Mouse (Mus musculus): ENCODE data around the gene Ksr1. TPM values are rescaled to one million over a fixed set of nuclear protein-coding genes. Genes with fewer than 3 reads are reported as not detected.

The Ksr1 gene
- polyA plus RNA-seq, 1 experiment, result 20.6 TPM

GRCm38 (mm10) chr11:79118918-79119377 is 27.3 kb downstream of the Ksr1 start:
- H3K4me3 ChIP-seq, result no peak overlapping the region
- H3K4me2 ChIP-seq (ENCODE audit: low read depth), result no peak overlapping the region
- no peak for TF ChIP-seq TCF3 (IDR thresholded peaks at IDR 0.05; ENCODE audit: insufficient read length, low read depth)
- TF ChIP-seq MAX (IDR thresholded peaks at IDR 0.05; ENCODE audit: low read depth), result no peak
- no peaks in the 10 kb centered on the region for H3K27me3 ChIP-seq (ENCODE audit: control insufficient read depth, insufficient read depth, insufficient read length)
- H3ac ChIP-seq (ENCODE audit: control insufficient read depth, insufficient read length), result no peak overlapping the region
- no peaks in the 10 kb centered on the region for H3K36me3 ChIP-seq (ENCODE audit: control insufficient read depth, insufficient read depth)
- H3K79me2 ChIP-seq (ENCODE audit: control insufficient read depth, insufficient read depth), result no peaks in the 10 kb centered on the region

DNA sequence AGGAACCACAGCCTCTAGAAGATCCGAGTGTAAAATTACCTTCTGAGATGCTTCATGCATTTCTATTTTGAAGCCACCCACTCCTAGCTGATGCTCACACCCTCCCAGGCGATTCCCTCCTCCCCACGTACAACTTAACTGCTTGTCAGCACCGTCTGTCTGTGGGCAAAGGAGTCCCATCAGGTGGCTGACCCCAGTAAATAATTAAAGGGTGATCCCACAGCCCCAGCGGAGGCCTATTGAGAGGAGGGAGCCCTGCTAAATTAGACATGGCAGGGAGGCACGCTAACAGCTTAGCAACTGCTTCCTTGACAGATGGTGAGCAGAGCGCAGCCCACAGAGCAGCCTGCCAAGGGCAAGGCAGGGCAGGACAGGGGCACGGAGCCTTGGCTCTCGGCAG is 29.5 kb downstream of the Ksr1 start:
- no peak overlapping the region for H3ac ChIP-seq (ENCODE audit: control insufficient read depth, insufficient read length)
- no peak overlapping the region for H3K4me2 ChIP-seq (ENCODE audit: low read depth)
- no peaks in the 10 kb centered on the region for H3K79me2 ChIP-seq (ENCODE audit: control insufficient read depth, insufficient read depth)
- TF ChIP-seq POLR2AphosphoS2 (IDR thresholded peaks at IDR 0.05; ENCODE audit: insufficient read length, low read depth), result no peak
- TF ChIP-seq SRF (IDR thresholded peaks at IDR 0.05; ENCODE audit: control insufficient read depth, insufficient read length, low read depth), result no peak
- TF ChIP-seq POLR2A (IDR thresholded peaks at IDR 0.05; ENCODE audit: insufficient read length, low read depth), result no peak
- TF ChIP-seq REST (IDR thresholded peaks at IDR 0.05; ENCODE audit: insufficient read depth, insufficient read length), result no peak
- no peak for TF ChIP-seq CEBPB (IDR thresholded peaks at IDR 0.05; ENCODE audit: insufficient read depth, poor library complexity, severe bottlenecking)
- no peak for TF ChIP-seq E2F4 (IDR thresholded peaks at IDR 0.05; ENCODE audit: insufficient read depth)
- TF ChIP-seq TCF12 (IDR thresholded peaks at IDR 0.05; ENCODE audit: insufficient read depth, poor library complexity, severe bottlenecking), result no peak
- no peak for TF ChIP-seq USF1 (IDR thresholded peaks at IDR 0.05; ENCODE audit: low read depth)
- TF ChIP-seq MAX (IDR thresholded peaks at IDR 0.05; ENCODE audit: low read depth), result no peak
- peak in 1 of 3 experiments; percentile 72 for TF ChIP-seq MYOD1 (IDR thresholded peaks at IDR 0.05; ENCODE audit: control insufficient read depth in 1 of 3, insufficient read length in 2 of 3, low read depth in 2 of 3)
- TF ChIP-seq MYOG (IDR thresholded peaks at IDR 0.05; ENCODE audit: control insufficient read depth in 1 of 3, insufficient read depth in 1 of 3, insufficient read length in 2 of 3, low read depth in 2 of 3), result peak in 1 of 3 experiments; percentile 78
- H3K4me3 ChIP-seq, result no peak overlapping the region
- no peaks in the 10 kb centered on the region for H3K27me3 ChIP-seq (ENCODE audit: control insufficient read depth, insufficient read depth, insufficient read length)
- H3K36me3 ChIP-seq (ENCODE audit: control insufficient read depth, insufficient read depth), result no peaks in the 10 kb centered on the region

GRCm38 (mm10) chr11:79115659-79116058 is 30.5 kb downstream of the Ksr1 start:
- no peaks in the 10 kb centered on the region for H3K79me2 ChIP-seq (ENCODE audit: control insufficient read depth, insufficient read depth)
- no peak for TF ChIP-seq CEBPB (IDR thresholded peaks at IDR 0.05; ENCODE audit: insufficient read depth, poor library complexity, severe bottlenecking)
- no peak overlapping the region for H3ac ChIP-seq (ENCODE audit: control insufficient read depth, insufficient read length)

DNA sequence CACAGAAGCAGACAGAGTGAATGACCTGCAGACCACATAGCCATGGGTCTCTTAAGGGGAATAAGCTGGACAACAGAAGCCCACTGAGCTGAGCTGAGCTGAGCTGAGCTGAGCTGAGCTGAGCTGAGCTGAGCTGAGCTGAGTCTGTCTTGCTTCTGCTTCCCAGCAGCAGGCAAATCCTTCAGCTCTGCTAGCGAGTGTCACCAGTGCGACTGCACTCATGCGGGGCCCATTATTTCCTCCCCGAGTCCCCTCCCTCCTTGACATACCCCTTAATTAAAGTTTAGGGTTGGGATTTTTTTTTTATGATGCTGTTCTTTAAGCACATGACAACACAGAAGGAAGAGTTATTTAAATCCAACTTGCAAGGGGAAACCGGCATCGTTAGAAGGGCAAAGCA is 32.1 kb downstream of the Ksr1 start:
- Histone ChIP-seq H3K4me2 (ENCODE audit: low read depth) (no peak overlapping the region), H3K27me3 (ENCODE audit: control insufficient read depth, insufficient read depth, insufficient read length) (no peaks in the 10 kb centered on the region), H3ac (ENCODE audit: control insufficient read depth, insufficient read length) (no peak overlapping the region), H3K79me2 (ENCODE audit: control insufficient read depth, insufficient read depth) (no peaks in the 10 kb centered on the region), H3K36me3 (ENCODE audit: control insufficient read depth, insufficient read depth) (no peaks in the 10 kb centered on the region), H3K4me3 (no peak overlapping the region)
- TF ChIP-seq SRF (IDR thresholded peaks at IDR 0.05; ENCODE audit: control insufficient read depth, insufficient read length, low read depth), result no peak
- no peak for TF ChIP-seq TCF12 (IDR thresholded peaks at IDR 0.05; ENCODE audit: insufficient read depth, poor library complexity, severe bottlenecking)
- no peak for TF ChIP-seq TCF3 (IDR thresholded peaks at IDR 0.05; ENCODE audit: insufficient read length, low read depth)
- TF ChIP-seq E2F4 (IDR thresholded peaks at IDR 0.05; ENCODE audit: insufficient read depth), result no peak
- TF ChIP-seq MAX (IDR thresholded peaks at IDR 0.05; ENCODE audit: low read depth), result no peak

More at GRCm38 (mm10) chr11:79115659-79116058, 30.5 kb downstream of the Ksr1 start:
- no peaks in the 10 kb centered on the region for H3K36me3 ChIP-seq (ENCODE audit: control insufficient read depth, insufficient read depth)
- no peaks in the 10 kb centered on the region for H3K27me3 ChIP-seq (ENCODE audit: control insufficient read depth, insufficient read depth, insufficient read length)
- no peak overlapping the region for H3K4me2 ChIP-seq (ENCODE audit: low read depth)
- no peak overlapping the region for H3K4me3 ChIP-seq

DNA sequence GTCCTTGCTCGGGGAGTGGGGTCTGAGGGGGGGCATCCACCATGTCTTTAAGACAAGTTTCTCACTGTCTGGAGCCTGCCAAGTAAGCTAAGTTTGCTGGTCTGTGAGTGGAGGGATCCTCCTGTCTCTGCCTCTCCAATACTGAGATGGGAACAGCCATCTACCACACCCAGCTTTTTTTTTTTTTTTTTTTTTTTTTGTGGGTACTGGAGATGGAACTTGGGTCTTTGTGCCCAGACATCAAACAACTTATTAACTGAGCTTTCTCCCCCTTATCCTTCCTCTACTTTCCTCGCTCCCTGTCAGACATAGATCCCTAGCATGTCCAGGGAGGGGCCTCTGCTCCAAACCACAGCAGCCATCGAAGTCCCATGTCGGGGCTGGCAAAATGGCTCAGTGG is 32.8 kb downstream of the Ksr1 start:
- no peaks in the 10 kb centered on the region for H3K36me3 ChIP-seq (ENCODE audit: control insufficient read depth, insufficient read depth)
- H3ac ChIP-seq (ENCODE audit: control insufficient read depth, insufficient read length), result no peak overlapping the region

More for the DNA sequence above, 32.8 kb downstream of the Ksr1 start:
- no peak overlapping the region for H3K4me2 ChIP-seq (ENCODE audit: low read depth)
- no peaks in the 10 kb centered on the region for H3K27me3 ChIP-seq (ENCODE audit: control insufficient read depth, insufficient read depth, insufficient read length)
- no peak for TF ChIP-seq POLR2AphosphoS2 (IDR thresholded peaks at IDR 0.05; ENCODE audit: insufficient read length, low read depth)
- no peak for TF ChIP-seq TCF12 (IDR thresholded peaks at IDR 0.05; ENCODE audit: insufficient read depth, poor library complexity, severe bottlenecking)
- no peak for TF ChIP-seq USF1 (IDR thresholded peaks at IDR 0.05; ENCODE audit: low read depth)
- no peak for TF ChIP-seq CEBPB (IDR thresholded peaks at IDR 0.05; ENCODE audit: insufficient read depth, poor library complexity, severe bottlenecking)
- TF ChIP-seq MYOD1 (IDR thresholded peaks at IDR 0.05; ENCODE audit: control insufficient read depth in 1 of 3, insufficient read length in 2 of 3, low read depth in 2 of 3), result no peak
- TF ChIP-seq MYOG (IDR thresholded peaks at IDR 0.05; ENCODE audit: control insufficient read depth in 1 of 3, insufficient read depth in 1 of 3, insufficient read length in 2 of 3, low read depth in 2 of 3), result no peak
- no peak for TF ChIP-seq POLR2A (IDR thresholded peaks at IDR 0.05; ENCODE audit: insufficient read length, low read depth)
- TF ChIP-seq SRF (IDR thresholded peaks at IDR 0.05; ENCODE audit: control insufficient read depth, insufficient read length, low read depth), result no peak
- TF ChIP-seq E2F4 (IDR thresholded peaks at IDR 0.05; ENCODE audit: insufficient read depth), result no peak
- no peak for TF ChIP-seq MAX (IDR thresholded peaks at IDR 0.05; ENCODE audit: low read depth)
- no peak for TF ChIP-seq REST (IDR thresholded peaks at IDR 0.05; ENCODE audit: insufficient read depth, insufficient read length)
- TF ChIP-seq TCF3 (IDR thresholded peaks at IDR 0.05; ENCODE audit: insufficient read length, low read depth), result no peak
- no peaks in the 10 kb centered on the region for H3K79me2 ChIP-seq (ENCODE audit: control insufficient read depth, insufficient read depth)
- H3K4me3 ChIP-seq, result no peak overlapping the region
